Mouse (Mus musculus) hindbrain, embryonic 14.5 days (tissue): ENCODE data around the gene Gnl3. TPM values are rescaled to one million over a fixed set of nuclear protein-coding genes. Genes with fewer than 3 reads are reported as not detected.

Experiments
- ATAC-seq: fragments of 200-750 bp; cut with Nextera tagmentation; 2 replicates; pipeline ENCODE4 v1.8.0; 2017; ENCODE audit warnings: moderate number of reproducible peaks, mild to moderate bottlenecking, moderate TSS enrichment, moderate library complexity; ENCODE audit not compliant: low FRiP score
- DNase-seq: peaks from one replicate; pipeline ENCODE4 v3.0.0-alpha.2; 2015; ENCODE audit warnings: low spot score
- H3K27ac ChIP-seq: fragments of 300-500 bp; sonication (generic); 2 replicates; pipeline ENCODE4 v1.5.1; 2014; ENCODE audit warnings: mild to moderate bottlenecking, moderate library complexity
- H3K27me3 ChIP-seq: fragments of 300-500 bp; sonication (generic); 2 replicates; pipeline ENCODE4 v1.6.1; 2014; ENCODE audit warnings: mild to moderate bottlenecking, low read length, mixed read lengths; ENCODE audit not compliant: control insufficient read depth, insufficient read depth
- H3K36me3 ChIP-seq: fragments of 300-500 bp; sonication (generic); replicated peaks from 2 replicates; pipeline ENCODE4 v1.6.1; 2014; ENCODE audit not compliant: control insufficient read depth, insufficient read depth
- H3K4me1 ChIP-seq: fragments of 300-500 bp; sonication (generic); replicated peaks from 2 replicates; pipeline ENCODE4 v1.6.1; 2014; ENCODE audit warnings: antibody characterized with exemption, low read length, mixed read lengths; ENCODE audit not compliant: control insufficient read depth, insufficient read depth
- H3K4me2 ChIP-seq: fragments of 300-500 bp; sonication (generic); replicated peaks from 2 replicates; pipeline ENCODE4 v1.6.1; 2014; ENCODE audit warnings: mild to moderate bottlenecking, moderate library complexity
- H3K4me3 ChIP-seq: fragments of 300-500 bp; sonication (generic); replicated peaks from 2 replicates; pipeline ENCODE4 v1.5.1; 2014; ENCODE audit warnings: mild to moderate bottlenecking, low read length
- H3K9ac ChIP-seq: fragments of 300-500 bp; sonication (generic); 2 replicates; pipeline ENCODE4 v1.6.1; 2014
- H3K9me3 ChIP-seq: fragments of 300-500 bp; sonication (generic); 2 replicates; pipeline ENCODE4 v1.6.1; 2016; ENCODE audit warnings: low read length; ENCODE audit not compliant: control insufficient read depth
- WGBS: fragments of 180-500 bp; shearing (Covaris S2); extraction: QIAGEN DNeasy Blood & Tissue Kit; methylation state at CpG from one replicate; pipeline ENCODE4 v1.1.7; 2014; 5-methylcytosine and 5-hydroxymethylcytosine counted together
- polyA plus RNA-seq: library from polyadenylated mRNA; unstranded; fragments of >200 nt; fragmentation: Nextera tagmentation; extraction: Ambion mirVana; gene quantifications from 2 replicates; pipeline ENCODE4 v1.2.1, GENCODE M21; 2014

The Gnl3 gene
- polyA plus RNA-seq, result 43.2 and 44.6 TPM in 2 replicates

GRCm38 (mm10) chr14:31018860-31019291, at the start of gene Gnl3, which contains the start of gene Pbrm1:
Gene Gnl3, minus strand, starts transcription at chr14:31019152.
Gene Pbrm1, plus strand, starts transcription at chr14:31019138.
- no peaks in the 10 kb centered on the region for H3K9me3 ChIP-seq
- peaks cover 53% of the 10 kb centered on the region for H3K36me3 ChIP-seq
- H3K27me3 ChIP-seq, result no peaks in the 10 kb centered on the region
- peak; percentile 96 for DNase-seq
- H3K9ac ChIP-seq, result peak within 1 kb of the TSS; percentile 94
- ATAC-seq, result peak; percentile 97
- H3K4me1 ChIP-seq, result peaks cover 24% of the 10 kb centered on the region
- H3K4me2 ChIP-seq, result peak within 1 kb of the TSS; percentile 95
- H3K27ac ChIP-seq, result peak within 1 kb of the TSS; percentile 99
- under 1% methylated on average over 53 of the region's 53 CpGs for WGBS
- H3K4me3 ChIP-seq, result peak within 1 kb of the TSS; percentile 62

- no peaks in the 10 kb centered on the region for H3K4me1 ChIP-seq
- ATAC-seq, result no peak
- DNase-seq, result no peak
- WGBS, result 75% methylated on average over 1 of the region's 1 CpGs
- H3K27me3 ChIP-seq, result no peaks in the 10 kb centered on the region
- no peak overlapping the region for H3K9ac ChIP-seq
- H3K36me3 ChIP-seq, result peaks cover 76% of the 10 kb centered on the region
- no peak overlapping the region for H3K4me2 ChIP-seq
- no peak overlapping the region for H3K4me3 ChIP-seq
- H3K27ac ChIP-seq, result no peak overlapping the region
- no peaks in the 10 kb centered on the region for H3K9me3 ChIP-seq
These were observed 43.3 kb upstream of the Gnl3 start for GRCm38 (mm10) chr14:31062277-31062676.

GRCm38 (mm10) chr14:31045817-31046216, 26.9 kb upstream of the Gnl3 start:
- Histone ChIP-seq H3K9ac (no peak overlapping the region), H3K4me2 (no peak overlapping the region), H3K36me3 (peaks cover 84% of the 10 kb centered on the region), H3K27ac (no peak overlapping the region), H3K4me1 (no peaks in the 10 kb centered on the region), H3K9me3 (no peaks in the 10 kb centered on the region), H3K27me3 (no peaks in the 10 kb centered on the region), H3K4me3 (no peak overlapping the region)
- 97% methylated on average over 1 of the region's 1 CpGs for WGBS
- DNase-seq (no peak), ATAC-seq (no peak)

- no peaks in the 10 kb centered on the region for H3K9me3 ChIP-seq
- H3K4me2 ChIP-seq, result no peak overlapping the region
- ATAC-seq, result no peak
- no peak overlapping the region for H3K27ac ChIP-seq
- no peaks in the 10 kb centered on the region for H3K27me3 ChIP-seq
- peaks cover 83% of the 10 kb centered on the region for H3K36me3 ChIP-seq
- WGBS, result 96% methylated on average over 5 of the region's 5 CpGs
- no peaks in the 10 kb centered on the region for H3K4me1 ChIP-seq
- H3K9ac ChIP-seq, result no peak overlapping the region
- H3K4me3 ChIP-seq, result no peak overlapping the region
- no peak for DNase-seq
These were observed 26.3 kb upstream of the Gnl3 start for GRCm38 (mm10) chr14:31045296-31045695.

- DNase-seq (no peak), ATAC-seq (no peak)
- Histone ChIP-seq H3K4me2 (no peak overlapping the region), H3K27me3 (no peaks in the 10 kb centered on the region), H3K9me3 (no peaks in the 10 kb centered on the region), H3K4me3 (no peak overlapping the region), H3K4me1 (peaks cover 5% of the 10 kb centered on the region; the same call in 1 of the 2 replicates), H3K9ac (no peak overlapping the region), H3K27ac (no peak overlapping the region), H3K36me3 (peaks cover 82% of the 10 kb centered on the region)
- 82% methylated on average over 3 of the region's 3 CpGs for WGBS
These were observed 6.8 kb upstream of the Gnl3 start for GRCm38 (mm10) chr14:31025785-31026184.

GRCm38 (mm10) chr14:31022579-31022978, 3.6 kb upstream of the Gnl3 start:
- WGBS, result 31% methylated on average over 1 of the region's 1 CpGs
- Histone ChIP-seq H3K9me3 (no peaks in the 10 kb centered on the region), H3K4me1 (peaks cover 23% of the 10 kb centered on the region), H3K9ac (no peak overlapping the region), H3K36me3 (peaks cover 53% of the 10 kb centered on the region), H3K4me3 (no peak overlapping the region), H3K27me3 (no peaks in the 10 kb centered on the region), H3K4me2 (no peak overlapping the region), H3K27ac (no peak overlapping the region)
- ATAC-seq (no peak), DNase-seq (no peak)

- peak overlapping the region; percentile 94 for H3K9ac ChIP-seq
- WGBS, result 10% methylated on average over 25 of the region's 56 CpGs
- no peaks in the 10 kb centered on the region for H3K27me3 ChIP-seq
- peaks cover 24% of the 10 kb centered on the region for H3K4me1 ChIP-seq
- H3K27ac ChIP-seq, result peak overlapping the region; percentile 99
- ATAC-seq (peak; percentile 95), DNase-seq (peak; percentile 62)
- H3K4me2 ChIP-seq, result peak overlapping the region; percentile 95
- H3K36me3 ChIP-seq, result peaks cover 53% of the 10 kb centered on the region
- no peaks in the 10 kb centered on the region for H3K9me3 ChIP-seq
- peak overlapping the region; percentile 62 for H3K4me3 ChIP-seq
These were observed 616 bp upstream of the Gnl3 start for GRCm38 (mm10) chr14:31019331-31020205.

- H3K9me3 ChIP-seq, result no peaks in the 10 kb centered on the region
- WGBS, result 2% methylated on average over 2 of the region's 2 CpGs
- H3K4me3 ChIP-seq, result peak overlapping the region; percentile 62
- ATAC-seq (no peak), DNase-seq (no peak)
- peak overlapping the region; percentile 94 for H3K9ac ChIP-seq
- H3K4me1 ChIP-seq, result peaks cover 24% of the 10 kb centered on the region
- H3K36me3 ChIP-seq, result peaks cover 55% of the 10 kb centered on the region
- peak overlapping the region; percentile 95 for H3K4me2 ChIP-seq
- no peak overlapping the region for H3K27ac ChIP-seq
- H3K27me3 ChIP-seq, result no peaks in the 10 kb centered on the region
These were observed 1.1 kb downstream of the Gnl3 start for GRCm38 (mm10) chr14:31017854-31018253.

GRCm38 (mm10) chr14:31016063-31016462, 2.9 kb downstream of the Gnl3 start:
- DNase-seq (no peak), ATAC-seq (no peak)
- no peak overlapping the region for H3K27ac ChIP-seq
- no peak overlapping the region for H3K9ac ChIP-seq
- 91% methylated on average over 1 of the region's 1 CpGs for whole genome bisulfite sequencing
- H3K9me3 ChIP-seq, result no peaks in the 10 kb centered on the region
- no peak overlapping the region for H3K4me2 ChIP-seq
- peaks cover 65% of the 10 kb centered on the region for H3K36me3 ChIP-seq
- peaks cover 19% of the 10 kb centered on the region for H3K4me1 ChIP-seq
- no peak overlapping the region for H3K4me3 ChIP-seq
- no peaks in the 10 kb centered on the region for H3K27me3 ChIP-seq
